Mouse (Mus musculus) embryonic facial prominence, embryonic 15.5 days (tissue): ENCODE measurements around the gene Rcc1. TPM values are rescaled to one million over a fixed set of nuclear protein-coding genes. Genes with fewer than 3 reads are reported as not detected.
"Not testable (repeated sequence)": the region's sequence is repeated elsewhere in the genome, so short reads cannot be mapped to it uniquely, and the experiment has no call there.

Experiments
- ATAC-seq: fragments of 200-750 bp; cut with Nextera tagmentation; 2 replicates; pipeline ENCODE4 v1.8.0; 2017; ENCODE audit warnings: low read depth, moderate TSS enrichment; ENCODE audit not compliant: insufficient number of reproducible peaks, low FRiP score, low TSS enrichment
- H3K27ac ChIP-seq: fragments of 300-500 bp; sonication (generic); replicated peaks from 2 replicates; pipeline ENCODE4 v1.5.1; 2015; ENCODE audit warnings: mild to moderate bottlenecking, inconsistent platforms
- H3K27me3 ChIP-seq: fragments of 300-500 bp; sonication (generic); 2 replicates; pipeline ENCODE4 v1.6.1; 2015; ENCODE audit warnings: inconsistent platforms
- H3K36me3 ChIP-seq: fragments of 300-500 bp; sonication (generic); 2 replicates; pipeline ENCODE4 v1.6.1; 2015; ENCODE audit warnings: mild to moderate bottlenecking, inconsistent platforms
- H3K4me1 ChIP-seq: fragments of 300-500 bp; sonication (generic); 2 replicates; pipeline ENCODE4 v1.6.1; 2015; ENCODE audit warnings: inconsistent platforms
- H3K4me2 ChIP-seq: fragments of 300-500 bp; sonication (generic); replicated peaks from 2 replicates; pipeline ENCODE4 v1.6.1; 2015; ENCODE audit warnings: mild to moderate bottlenecking, inconsistent platforms
- H3K4me3 ChIP-seq: fragments of 300-500 bp; sonication (generic); replicated peaks from 2 replicates; pipeline ENCODE4 v1.5.1; 2015; ENCODE audit warnings: mild to moderate bottlenecking, inconsistent platforms
- H3K9ac ChIP-seq: fragments of 300-500 bp; sonication (generic); 2 replicates; pipeline ENCODE4 v1.6.1; 2015; ENCODE audit warnings: inconsistent platforms
- H3K9me3 ChIP-seq: fragments of 300-500 bp; sonication (generic); replicated peaks from 2 replicates; pipeline ENCODE4 v1.6.1; 2016; ENCODE audit warnings: inconsistent platforms
- WGBS: fragments of 180-500 bp; shearing (Covaris S2); methylation state at CpG from one replicate; pipeline ENCODE4 v1.1.7; 2015; 5-methylcytosine and 5-hydroxymethylcytosine counted together
- polyA plus RNA-seq: library from polyadenylated mRNA; unstranded; fragments of >200 nt; fragmentation: Nextera tagmentation; extraction: Ambion mirVana; gene quantifications from 2 replicates; pipeline ENCODE4 v1.2.1, GENCODE M21; 2015

Rcc1 gene
- polyA plus RNA-seq, 1 experiment from 2014 or later, result 66.6 TPM

- WGBS, result 76% methylated on average over 6 of the region's 6 CpGs
- 0 out of 2 replicates have a peak overlapping the region, but pooled peaks have one; percentile 11 for H3K27ac ChIP-seq
Observed at GRCm38 (mm10) chr4:132301486-132301885, 51.9 kb downstream of the Rcc1 start.

DNA sequence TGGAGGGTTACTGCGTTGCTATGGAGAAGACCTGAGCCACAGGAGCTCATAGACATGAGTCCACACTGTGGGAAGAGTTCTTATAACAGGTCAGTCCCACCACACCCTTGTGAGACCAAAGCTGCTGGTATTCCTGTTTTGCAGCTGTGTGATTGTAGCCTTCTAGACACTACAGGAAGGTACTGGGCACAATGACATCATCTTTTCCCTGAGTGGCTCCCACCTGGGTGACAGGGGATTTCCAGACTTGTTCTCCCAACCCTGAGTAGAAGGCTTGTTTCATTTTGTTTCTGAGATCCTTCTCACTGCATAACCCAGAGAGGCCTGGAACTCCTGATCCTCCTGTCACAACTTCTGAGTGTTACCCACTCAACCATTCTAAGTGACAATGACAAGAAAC, 53.6 kb downstream of the Rcc1 start:
- WGBS, result 87% methylated on average over 1 of the region's 1 CpGs
- H3K9me3 ChIP-seq, result no peaks in the 10 kb centered on the region
- no peaks in the 10 kb centered on the region for H3K36me3 ChIP-seq
- no peak overlapping the region for H3K27ac ChIP-seq
- no peak overlapping the region for H3K4me2 ChIP-seq
- H3K9ac ChIP-seq, result no peak overlapping the region
- ATAC-seq, result no peak
- no peaks in the 10 kb centered on the region for H3K27me3 ChIP-seq
- H3K4me1 ChIP-seq, result peaks cover 14% of the 10 kb centered on the region; the same call in 1 of the 2 replicates
- no peak overlapping the region for H3K4me3 ChIP-seq

More at GRCm38 (mm10) chr4:132301486-132301885, 51.9 kb downstream of the Rcc1 start:
- ATAC-seq, result no peak
- Histone ChIP-seq H3K4me1 (peaks cover 14% of the 10 kb centered on the region; the same call in 1 of the 2 replicates), H3K36me3 (no peaks in the 10 kb centered on the region), H3K4me3 (no peak overlapping the region), H3K9ac (no peak overlapping the region), H3K4me2 (no peak overlapping the region), H3K9me3 (no peaks in the 10 kb centered on the region), H3K27me3 (no peaks in the 10 kb centered on the region)

DNA sequence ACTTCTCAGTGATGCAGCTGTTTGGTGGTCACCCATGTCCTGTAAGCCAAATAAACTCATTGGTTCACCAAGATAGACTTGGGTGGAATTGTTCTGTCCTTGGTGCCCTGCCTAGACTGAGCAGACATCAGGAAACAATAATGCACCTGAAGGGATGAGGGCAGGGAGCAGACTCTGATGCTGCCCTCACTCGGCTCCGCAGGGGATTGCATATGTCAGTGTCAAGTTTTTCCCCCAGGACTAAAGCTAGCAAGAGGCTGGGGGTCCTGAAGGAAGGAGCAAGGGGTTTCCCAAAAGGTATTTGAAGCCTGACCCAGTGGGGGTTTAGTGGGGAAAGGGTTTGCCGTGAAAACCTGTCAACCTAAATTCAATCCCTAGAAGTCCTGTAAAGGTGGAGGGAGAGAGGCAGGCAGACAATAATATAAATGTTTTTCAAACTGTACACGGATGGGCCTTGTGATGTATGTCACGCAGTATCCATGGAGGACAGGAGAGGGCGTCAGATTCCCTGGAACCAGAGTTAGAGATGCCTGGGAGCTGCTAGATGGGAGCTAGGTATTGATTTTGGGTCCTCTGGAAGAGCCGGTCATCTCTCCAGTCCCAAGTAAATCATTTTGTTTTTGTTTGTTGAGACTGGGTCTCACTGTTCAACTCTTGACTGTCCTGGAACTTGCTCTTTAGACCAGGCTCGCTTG, 57.6 kb downstream of the Rcc1 start:
- Histone ChIP-seq H3K9me3 (no peaks in the 10 kb centered on the region), H3K4me2 (no peak overlapping the region), H3K36me3 (peaks cover 31% of the 10 kb centered on the region), H3K4me3 (no peak overlapping the region), H3K27ac (no peak overlapping the region), H3K27me3 (no peaks in the 10 kb centered on the region), H3K9ac (no peak overlapping the region), H3K4me1 (no peaks in the 10 kb centered on the region)
- no peak for ATAC-seq
- WGBS, result 47% methylated on average over 8 of the region's 8 CpGs

DNA sequence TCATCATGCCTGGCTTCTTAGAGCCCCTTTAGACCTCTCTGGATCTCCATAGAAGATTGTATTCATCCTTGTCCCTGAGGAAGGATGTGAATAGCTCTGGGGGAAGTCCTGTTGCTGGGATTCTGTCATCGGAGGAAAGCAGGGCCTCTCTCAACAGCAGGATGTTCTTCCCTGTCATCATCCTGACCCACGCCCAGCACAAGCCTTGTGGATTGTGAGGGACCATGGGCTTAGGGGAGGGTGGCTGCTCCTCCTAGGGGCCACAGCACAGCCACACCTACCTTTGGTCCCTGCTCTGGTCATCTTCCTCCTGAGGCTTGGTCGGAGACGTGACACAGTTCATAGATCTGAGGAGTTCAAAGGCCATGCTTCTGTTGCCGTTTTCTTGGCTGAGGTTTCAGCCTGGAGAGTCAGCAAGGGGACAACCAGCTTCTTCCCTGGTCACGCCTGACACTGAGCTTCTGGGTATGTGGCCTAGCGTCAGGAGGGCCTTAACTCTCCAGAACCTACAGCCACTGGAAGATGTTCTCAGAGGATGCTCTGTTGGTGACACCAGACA, 59.6 kb downstream of the Rcc1 start:
- H3K4me1 ChIP-seq, result no peaks in the 10 kb centered on the region
- ATAC-seq, result no peak
- no peak overlapping the region for H3K9ac ChIP-seq
- H3K9me3 ChIP-seq, result no peaks in the 10 kb centered on the region
- H3K27ac ChIP-seq, result no peak overlapping the region
- peaks cover 39% of the 10 kb centered on the region for H3K36me3 ChIP-seq
- H3K27me3 ChIP-seq, result no peaks in the 10 kb centered on the region
- H3K4me3 ChIP-seq, result no peak overlapping the region
- 77% methylated on average over 7 of the region's 7 CpGs for WGBS
- H3K4me2 ChIP-seq, result no peak overlapping the region

GRCm38 (mm10) chr4:132292988-132293387, 60.4 kb downstream of the Rcc1 start:
- peaks cover 39% of the 10 kb centered on the region for H3K36me3 ChIP-seq
- no peaks in the 10 kb centered on the region for H3K4me1 ChIP-seq
- ATAC-seq, result no peak

GRCm38 (mm10) chr4:132291624-132292335, 61.6 kb downstream of the Rcc1 start:
- no peak for ATAC-seq
- 73% methylated on average over 12 of the region's 12 CpGs for WGBS
- Histone ChIP-seq H3K27me3 (no peaks in the 10 kb centered on the region), H3K36me3 (peaks cover 45% of the 10 kb centered on the region), H3K9me3 (no peaks in the 10 kb centered on the region), H3K27ac (no peak overlapping the region), H3K9ac (no peak overlapping the region), H3K4me3 (no peak overlapping the region), H3K4me2 (no peak overlapping the region), H3K4me1 (no peaks in the 10 kb centered on the region)

More at GRCm38 (mm10) chr4:132292988-132293387, 60.4 kb downstream of the Rcc1 start:
- Histone ChIP-seq H3K27ac (no peak overlapping the region), H3K4me2 (no peak overlapping the region), H3K9me3 (no peaks in the 10 kb centered on the region), H3K4me3 (no peak overlapping the region), H3K27me3 (no peaks in the 10 kb centered on the region), H3K9ac (no peak overlapping the region)
- WGBS, result 43% methylated on average over 4 of the region's 4 CpGs

GRCm38 (mm10) chr4:132291056-132291455, 62.3 kb downstream of the Rcc1 start:
- no peak for ATAC-seq
- Histone ChIP-seq H3K4me3 (no peak overlapping the region), H3K27me3 (no peaks in the 10 kb centered on the region), H3K36me3 (peaks cover 51% of the 10 kb centered on the region), H3K4me1 (no peaks in the 10 kb centered on the region), H3K9ac (no peak overlapping the region), H3K9me3 (no peaks in the 10 kb centered on the region), H3K27ac (no peak overlapping the region), H3K4me2 (no peak overlapping the region)
- WGBS, result 94% methylated on average over 4 of the region's 4 CpGs

GRCm38 (mm10) chr4:132288840-132289239, 64.6 kb downstream of the Rcc1 start:
- H3K36me3 ChIP-seq, result peaks cover 64% of the 10 kb centered on the region
- WGBS, result 80% methylated on average over 3 of the region's 5 CpGs
- H3K27ac ChIP-seq, H3K4me2 ChIP-seq, H3K9ac ChIP-seq, ATAC-seq, H3K4me3 ChIP-seq, H3K9me3 ChIP-seq, H3K27me3 ChIP-seq, H3K4me1 ChIP-seq: not testable (repeated sequence)

Other genes starting within 250 kb of the Rcc1 start
- 0.33 and 0.54 TPM in 2 replicates for gene Oprd1, start 209.1 kb downstream of the Rcc1 start, polyA plus RNA-seq
- gene Ythdf2, start 141.3 kb downstream of the Rcc1 start, polyA plus RNA-seq, result 95.3 and 95.7 TPM in 2 replicates
- 37.5 and 37.8 TPM in 2 replicates for gene Gmeb1, start 92.0 kb downstream of the Rcc1 start, polyA plus RNA-seq
- gene Taf12, start 79.2 kb downstream of the Rcc1 start, polyA plus RNA-seq, result 44.4 and 48.8 TPM in 2 replicates
- gene Rab42, start 50.2 kb downstream of the Rcc1 start, polyA plus RNA-seq, result 2.4 and 3.4 TPM in 2 replicates
- gene Trnau1ap, start 24.1 kb downstream of the Rcc1 start, polyA plus RNA-seq, result 74.1 and 75.7 TPM in 2 replicates
- 21.6 and 21.8 TPM in 2 replicates for gene Phactr4, start 68.9 kb upstream of the Rcc1 start, polyA plus RNA-seq
- gene Med18, start 110.3 kb upstream of the Rcc1 start, polyA plus RNA-seq, result 22.2 and 22.7 TPM in 2 replicates
- 11.4 and 12.0 TPM in 2 replicates for gene Sesn2, start 156.9 kb upstream of the Rcc1 start, polyA plus RNA-seq
- 890 and 897 TPM in 2 replicates for gene Atpif1, start 180.1 kb upstream of the Rcc1 start, polyA plus RNA-seq
- 138 and 149 TPM in 2 replicates for gene Dnajc8, start 181.9 kb upstream of the Rcc1 start, polyA plus RNA-seq
- 1.3 and 1.4 TPM in 2 replicates for gene Ptafr, start 210.5 kb upstream of the Rcc1 start, polyA plus RNA-seq